Mouse (Mus musculus) C2C12 (cell line): ENCODE data around the gene Elf5. TPM values are rescaled to one million over a fixed set of nuclear protein-coding genes. Genes with fewer than 3 reads are reported as not detected.

Experiments used
- H3K27me3 ChIP-seq: one replicate; pipeline ENCODE4 v1.6.1; 2011; ENCODE audit not compliant: control insufficient read depth, insufficient read depth, insufficient read length
- H3K36me3 ChIP-seq: one replicate; pipeline ENCODE4 v1.6.1; 2011; ENCODE audit not compliant: control insufficient read depth, insufficient read depth
- H3K4me3 ChIP-seq: one replicate; pipeline ENCODE4 v1.5.1; 2011; ENCODE audit warnings: mild to moderate bottlenecking, control low read depth; ENCODE audit not compliant: poor library complexity, insufficient read depth, severe bottlenecking
- H3K79me2 ChIP-seq: one replicate; pipeline ENCODE4 v1.6.1; 2011; ENCODE audit not compliant: control insufficient read depth, insufficient read depth
- H3K79me3 ChIP-seq: one replicate; pipeline ENCODE4 v1.6.1; 2011; ENCODE audit warnings: low read depth, control low read depth
- H3ac ChIP-seq: one replicate; pipeline ENCODE3; 2011; ENCODE audit warnings: low read depth; ENCODE audit not compliant: control insufficient read depth, insufficient read length
- CEBPB ChIP-seq: IDR thresholded peaks from one replicate; pipeline ENCODE4 v1.6.1; 2011; ENCODE audit warnings: low read depth, mild to moderate bottlenecking, control low read depth, moderate library complexity
- CTCF ChIP-seq: IDR thresholded peaks from one replicate; pipeline ENCODE4 v1.5.1; 2011; ENCODE audit not compliant: control insufficient read depth, insufficient read depth, insufficient read length
- FOSL1 ChIP-seq: IDR thresholded peaks from one replicate; pipeline ENCODE4 v1.8.0; 2011; ENCODE audit warnings: mild to moderate bottlenecking, low read length; ENCODE audit not compliant: poor library complexity, insufficient read depth, severe bottlenecking
- MAX ChIP-seq: IDR thresholded peaks from one replicate; pipeline ENCODE4 v1.6.1; 2011; ENCODE audit warnings: mild to moderate bottlenecking, control low read depth
- MYOD1 ChIP-seq: IDR thresholded peaks from one replicate; pipeline ENCODE4 v1.6.1; 2011; ENCODE audit warnings: low read depth; ENCODE audit not compliant: control insufficient read depth, insufficient read length
- MYOG ChIP-seq: IDR thresholded peaks from one replicate; pipeline ENCODE4 v1.6.1; 2011; ENCODE audit not compliant: control insufficient read depth, insufficient read length; ENCODE audit errors: extremely low read depth
- USF1 ChIP-seq: IDR thresholded peaks from one replicate; pipeline ENCODE4 v1.6.1; 2011; ENCODE audit warnings: low read depth, mild to moderate bottlenecking, control low read depth, moderate library complexity
- polyA plus RNA-seq: library from polyadenylated mRNA; unstranded; fragments of >200 nt; fragmentation: generic; extraction: Trizol; gene quantifications from one replicate; pipeline ENCODE4 v1.2.1, GENCODE M21; 2012; ENCODE audit warnings: missing spikeins

The Elf5 gene
- polyA plus RNA-seq, 1 experiment = 0.01 TPM

- Histone ChIP-seq H3K4me3 (no peak overlapping the region), H3K79me2 (no peaks in the 10 kb centered on the region), H3K79me3 (no peaks in the 10 kb centered on the region), H3K36me3 (no peaks in the 10 kb centered on the region), H3K27me3 (peaks cover 10% of the 10 kb centered on the region), H3ac (no peak overlapping the region)
- TF ChIP-seq FOSL1 = no peak
- no peak for TF ChIP-seq MYOD1
- no peak for TF ChIP-seq USF1
- TF ChIP-seq MAX = no peak
- no peak for TF ChIP-seq MYOG
- TF ChIP-seq CTCF = no peak
- no peak for TF ChIP-seq CEBPB
Observed at GRCm38 (mm10) chr2:103413381-103413780, 1.9 kb downstream of the Elf5 start.

DNA sequence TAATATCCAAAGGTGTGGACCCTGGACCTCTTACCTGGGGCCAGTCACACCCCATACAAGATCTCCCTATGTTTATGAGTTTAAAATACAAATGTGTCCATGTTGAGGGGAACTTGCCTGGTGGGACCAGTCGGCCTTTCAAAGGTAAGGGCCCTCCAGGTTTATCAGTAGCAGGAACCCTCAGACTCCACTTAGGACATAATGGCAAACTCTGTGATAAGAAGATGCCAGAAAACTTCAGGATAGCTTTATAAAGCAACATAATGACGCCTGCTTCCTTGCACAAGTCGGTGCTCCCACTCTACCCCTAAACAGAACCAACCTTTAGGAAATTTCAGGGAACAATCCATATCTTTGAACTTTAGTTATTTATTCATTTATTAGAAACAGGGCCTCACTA, 4.3 kb downstream of the Elf5 start:
- TF ChIP-seq USF1 (no peak), FOSL1 (no peak), MAX (no peak), CEBPB (no peak), CTCF (no peak), MYOG (no peak), MYOD1 (no peak)
- Histone ChIP-seq H3K79me2 (no peaks in the 10 kb centered on the region), H3K36me3 (no peaks in the 10 kb centered on the region), H3K4me3 (no peak overlapping the region), H3K27me3 (peaks cover 24% of the 10 kb centered on the region), H3K79me3 (no peaks in the 10 kb centered on the region), H3ac (no peak overlapping the region)

DNA sequence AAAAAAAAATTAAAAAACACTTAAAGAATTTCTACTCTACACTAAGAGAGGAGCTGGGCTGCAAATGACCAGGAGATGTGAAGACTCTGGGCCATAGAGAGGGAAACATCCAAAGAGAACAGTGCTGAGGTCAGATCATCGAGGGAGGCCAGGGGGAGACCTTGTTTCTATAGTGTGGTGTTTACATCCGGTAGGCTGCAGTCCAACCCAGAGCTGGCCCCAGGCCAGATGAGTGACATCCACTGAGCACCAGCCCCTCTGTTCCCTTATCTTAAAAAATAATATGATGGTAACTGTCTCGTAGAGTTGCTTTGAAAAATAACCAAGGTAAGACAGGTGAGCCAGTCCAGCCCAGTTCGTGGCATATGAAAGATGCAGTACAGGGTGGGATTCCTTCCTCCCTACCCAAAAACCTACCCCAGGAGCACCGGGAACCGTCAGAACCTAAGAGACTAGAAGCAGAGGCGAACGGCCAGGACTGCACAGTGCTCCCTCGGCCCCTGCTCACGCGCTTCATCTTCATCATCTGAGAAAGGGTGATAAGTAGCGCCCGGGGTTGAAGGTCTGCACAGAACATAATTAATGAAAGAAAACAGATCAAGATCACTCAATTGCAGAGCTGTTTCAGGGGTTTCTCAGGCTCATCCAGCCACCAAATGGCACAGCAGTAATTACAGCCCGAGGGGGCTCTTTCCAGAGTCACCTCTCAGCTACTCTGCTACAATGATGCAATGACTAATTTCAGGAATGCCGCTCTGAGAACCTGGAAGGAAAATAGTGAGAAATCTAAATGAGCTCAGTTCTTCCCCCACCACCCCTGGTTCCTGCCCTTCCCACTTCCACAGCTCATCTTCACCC, 9.4 kb downstream of the Elf5 start:
- no peak overlapping the region for H3K4me3 ChIP-seq
- peaks cover 47% of the 10 kb centered on the region for H3K27me3 ChIP-seq
- H3K36me3 ChIP-seq = no peaks in the 10 kb centered on the region
- no peaks in the 10 kb centered on the region for H3K79me3 ChIP-seq
- TF ChIP-seq CEBPB (no peak), CTCF (no peak)
- H3K79me2 ChIP-seq = no peaks in the 10 kb centered on the region
- H3ac ChIP-seq = no peak overlapping the region

DNA sequence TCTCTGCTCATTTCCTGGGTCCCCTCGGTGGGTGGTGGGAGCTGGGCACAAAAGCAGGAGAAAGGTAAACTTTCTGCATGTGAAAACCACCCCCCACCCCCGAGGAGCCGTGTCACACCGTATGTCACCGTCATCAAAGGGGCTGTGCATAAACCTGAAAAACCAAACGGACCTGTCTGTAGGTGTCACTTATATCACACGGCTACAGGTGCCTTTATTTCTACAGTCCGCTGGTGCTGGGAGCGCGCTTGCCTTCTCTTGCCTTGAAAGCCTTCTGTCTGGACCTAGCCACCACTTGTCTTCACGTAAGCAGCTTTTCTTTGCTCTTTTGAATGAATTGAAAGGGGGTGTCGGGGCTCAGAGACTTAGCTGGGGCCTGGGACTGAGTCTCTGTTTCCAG, 12.4 kb downstream of the Elf5 start:
- no peak overlapping the region for H3K4me3 ChIP-seq
- H3K36me3 ChIP-seq = no peaks in the 10 kb centered on the region
- no peak for TF ChIP-seq MYOG
- TF ChIP-seq MAX = no peak
- TF ChIP-seq FOSL1 = no peak
- no peak for TF ChIP-seq USF1
- H3ac ChIP-seq = no peak overlapping the region
- H3K79me3 ChIP-seq = no peaks in the 10 kb centered on the region
- peaks cover 54% of the 10 kb centered on the region for H3K27me3 ChIP-seq
- H3K79me2 ChIP-seq = no peaks in the 10 kb centered on the region

DNA sequence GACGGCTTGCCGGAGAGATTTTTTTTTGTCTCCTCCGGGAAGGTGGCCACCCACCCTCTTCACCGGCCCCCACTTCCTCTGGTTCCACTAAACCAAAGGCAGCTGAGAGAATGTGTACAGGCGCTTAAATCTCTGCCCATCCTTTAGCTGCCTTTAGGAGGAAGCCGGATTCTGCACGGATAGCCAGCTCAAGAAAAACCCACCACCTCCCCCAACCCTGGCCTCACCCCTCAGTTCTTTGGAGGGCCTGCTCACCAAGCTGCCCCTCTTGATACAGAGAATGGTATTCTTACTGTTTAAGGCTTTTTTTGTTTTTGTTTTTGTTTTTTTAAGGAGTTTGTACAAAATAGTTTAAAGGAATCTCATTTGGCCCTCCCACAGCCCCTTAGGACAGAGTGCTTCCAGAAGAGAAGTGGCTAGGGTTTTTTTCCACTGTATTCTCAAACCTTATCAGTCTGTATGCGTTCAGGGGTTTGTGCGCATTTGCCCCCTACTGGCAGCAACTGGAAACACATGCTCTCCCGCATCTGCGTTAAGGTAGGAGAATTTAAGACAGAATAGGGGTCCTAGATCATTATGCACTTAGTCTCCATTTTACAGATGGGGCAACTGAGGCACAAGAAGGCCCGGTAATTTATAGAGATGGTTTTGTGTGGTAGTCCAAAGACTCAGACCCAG, 13.0 kb downstream of the Elf5 start:
- no peaks in the 10 kb centered on the region for H3K36me3 ChIP-seq
- no peak for TF ChIP-seq USF1
- no peak for TF ChIP-seq CEBPB
- TF ChIP-seq MAX = no peak
- peak; percentile 53 for TF ChIP-seq CTCF
- no peak overlapping the region for H3K4me3 ChIP-seq
- H3K27me3 ChIP-seq = peaks cover 56% of the 10 kb centered on the region
- H3ac ChIP-seq = no peak overlapping the region
- no peaks in the 10 kb centered on the region for H3K79me2 ChIP-seq
- H3K79me3 ChIP-seq = no peaks in the 10 kb centered on the region

DNA sequence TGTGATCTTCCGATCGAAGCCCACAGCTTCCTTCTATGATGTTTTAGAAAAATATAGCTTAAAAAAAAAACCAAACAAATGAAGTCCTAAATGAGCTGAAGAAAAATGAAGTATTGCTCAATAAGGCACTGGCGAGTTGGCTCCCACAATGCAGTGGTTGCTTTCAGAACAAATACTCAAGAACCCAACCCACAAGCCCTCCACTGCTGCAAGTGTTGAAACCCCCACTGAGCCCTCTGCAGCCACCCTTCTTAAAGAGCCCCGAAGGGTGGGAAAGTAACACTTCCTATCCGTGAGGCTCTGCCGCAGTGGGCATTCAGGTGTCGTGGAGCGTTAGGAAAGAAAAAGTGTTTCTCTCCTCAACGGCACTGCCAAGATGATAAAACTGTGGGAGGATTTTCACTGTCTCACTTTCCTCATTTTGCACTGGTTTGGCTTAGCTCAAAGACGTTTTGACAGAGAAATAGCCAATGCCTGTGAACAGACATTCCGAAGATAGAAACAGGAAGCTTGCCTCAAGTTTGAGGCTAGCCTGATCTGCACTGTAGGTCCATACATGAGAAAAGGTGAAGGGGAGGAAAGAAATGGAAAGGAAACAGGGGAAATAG, 14.1 kb downstream of the Elf5 start:
- TF ChIP-seq CEBPB = no peak
- TF ChIP-seq USF1 = no peak
- TF ChIP-seq CTCF = no peak
- no peak for TF ChIP-seq FOSL1
- no peak for TF ChIP-seq MYOD1
- TF ChIP-seq MAX = no peak
- TF ChIP-seq MYOG = no peak
- Histone ChIP-seq H3ac (no peak overlapping the region), H3K79me3 (no peaks in the 10 kb centered on the region), H3K27me3 (peaks cover 54% of the 10 kb centered on the region), H3K4me3 (no peak overlapping the region), H3K36me3 (no peaks in the 10 kb centered on the region), H3K79me2 (no peaks in the 10 kb centered on the region)
